8 mouse cellular contexts compared by ENCODE assay signal in the genomic region with DNA sequence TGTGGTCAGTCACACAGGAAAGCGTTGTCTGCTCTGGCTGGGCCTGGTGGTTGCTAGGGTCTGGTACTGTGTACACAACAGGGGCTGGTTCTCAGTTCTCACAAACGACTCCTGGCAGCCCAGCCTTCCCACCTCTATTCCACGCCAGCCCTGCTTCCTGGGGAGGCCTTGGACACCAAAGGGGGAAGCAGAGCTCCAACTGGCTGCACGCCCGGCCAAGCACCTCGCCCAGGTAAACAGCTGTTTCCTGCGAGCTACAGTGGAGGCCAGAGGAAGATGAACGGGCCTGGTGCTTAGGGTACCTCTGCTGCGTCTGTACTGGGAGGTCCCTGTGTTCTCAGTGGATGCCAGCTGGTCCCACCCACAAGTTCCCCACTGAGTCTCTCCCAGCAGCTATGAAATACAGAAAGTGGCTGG. TPM values are rescaled to one million over a fixed set of nuclear protein-coding genes. Genes with fewer than 3 reads are reported as not detected.
DNase-seq lines count a peak whose midpoint lies in the region; ATAC-seq and TF ChIP-seq lines count a peak whose summit lies in the region.

No protein-coding gene starts in this region.

- 60% methylated on average over 9 of the region's 9 CpGs for WGBS in midbrain, postnatal 0 days

- no peak overlapping the region for H3K9ac ChIP-seq in midbrain, postnatal 0 days (replicated peaks; ENCODE audit: low read length, poor library complexity, severe bottlenecking)

- TF ChIP-seq CTCF in midbrain, postnatal 0 days (IDR thresholded peaks at IDR 0.05), result no peak

- H3K4me3 ChIP-seq in midbrain, postnatal 0 days (ENCODE audit: low read depth, low read length), result no peak overlapping the region

- ATAC-seq in midbrain, postnatal 0 days (ENCODE audit: low FRiP score), result no peak

- no peaks in the 10 kb centered on the region for H3K27me3 ChIP-seq in midbrain, postnatal 0 days (ENCODE audit: insufficient read depth, low read length)

- no peak overlapping the region for H3K4me2 ChIP-seq in midbrain, postnatal 0 days (ENCODE audit: low read depth, low read length, poor library complexity, severe bottlenecking)

- H3K27ac ChIP-seq in midbrain, postnatal 0 days (ENCODE audit: low read depth, low read length), result 0 out of 2 replicates have a peak overlapping the region, but pooled peaks have one; percentile 3

- no peaks in the 10 kb centered on the region for H3K9me3 ChIP-seq in midbrain, postnatal 0 days (ENCODE audit: low read length)

- peaks cover 5% of the 10 kb centered on the region; the same call in 1 of the 2 replicates for H3K36me3 ChIP-seq in midbrain, postnatal 0 days (ENCODE audit: insufficient read depth, low read length)

- H3K4me1 ChIP-seq in midbrain, postnatal 0 days (ENCODE audit: insufficient read depth, low read length), result peaks cover 10% of the 10 kb centered on the region; the same call in 1 of the 2 replicates

- intact Hi-C loops in left cerebral cortex, postnatal 25 days (cut with DNase I), result no loop called here

- peak; percentile 72 for DNase-seq in cerebellum, adult 9-10 months
- DNase-seq in cerebellum, adult 8-10 months, result no peak
- peak; percentile 57 for DNase-seq in urinary bladder, postnatal 14 days (ENCODE audit: low spot score)
- DNase-seq in urinary bladder, postnatal 4 days (ENCODE audit: low spot score in 2 of 2), result no peak
- peak; percentile 36 to 74 for DNase-seq in left cerebral cortex, postnatal 25 days (ENCODE audit: low spot score in 2 of 2)
- DNase-seq in midbrain, postnatal 0 days (ENCODE audit: low spot score), result no peak
- no peak for DNase-seq in thymus, adult 18-20 months
- DNase-seq in adrenal gland, adult 18-20 months (ENCODE audit: low spot score in 2 of 2), result no peak

RNA-seq across cellular contexts. Expression of a gene that starts 29.9 kb away (rescaled TPM):
- 100 to 1,000 TPM; 120 to 139 TPM for total RNA-seq in left cerebral cortex, postnatal 25 days (2021)
- 56.3 and 57.4 TPM in 2 replicates for total RNA-seq in midbrain, postnatal 0 days (2014; rRNA removed)
- polyA plus RNA-seq in midbrain, postnatal 0 days (2015; fragmentation: Nextera tagmentation; extraction: Ambion mirVana), result 46.5 and 47.8 TPM in 2 replicates
- total RNA-seq in adrenal gland, adult 18-20 months (2021), result 10 to 100 TPM; 19.3 to 22.3 TPM

RNA-seq across cellular contexts. Expression of a gene that starts 36.1 kb away (rescaled TPM):
- under 1 TPM; 0.23 to 0.48 TPM for total RNA-seq in left cerebral cortex, postnatal 25 days (2021)
- total RNA-seq in midbrain, postnatal 0 days (2014; rRNA removed), result 0.19 and 0.49 TPM in 2 replicates
- 0.38 and 0.77 TPM in 2 replicates for polyA plus RNA-seq in midbrain, postnatal 0 days (2015; fragmentation: Nextera tagmentation; extraction: Ambion mirVana)
- total RNA-seq in adrenal gland, adult 18-20 months (2021), result under 1 TPM in 1 of 2 experiments, not detected in 1; 0.35 TPM

RNA-seq across cellular contexts. Expression of a gene that starts 56.4 kb away (rescaled TPM):
- total RNA-seq in left cerebral cortex, postnatal 25 days (2021), result 10 to 100 TPM; 58.2 to 61.6 TPM
- total RNA-seq in midbrain, postnatal 0 days (2014; rRNA removed), result 39.6 and 45.4 TPM in 2 replicates
- polyA plus RNA-seq in midbrain, postnatal 0 days (2015; fragmentation: Nextera tagmentation; extraction: Ambion mirVana), result 9.1 and 9.7 TPM in 2 replicates
- 10 to 100 TPM; 64.0 to 70.2 TPM for total RNA-seq in adrenal gland, adult 18-20 months (2021)

Comparison
In these comparisons a context has a peak if more than half of its experiments do, and no peak if none do; other contexts are left out.
1. DNase-seq: peak in cerebellum, adult 9-10 months (single experiment), urinary bladder, postnatal 14 days (single experiment) and left cerebral cortex, postnatal 25 days (2 of 2); none in cerebellum, adult 8-10 months (single experiment), urinary bladder, postnatal 4 days (0 of 2), midbrain, postnatal 0 days (single experiment), thymus, adult 18-20 months (0 of 2) and adrenal gland, adult 18-20 months (0 of 2).